Mouse (Mus musculus) cerebral cortex, adult 2 months (tissue): Measurements from ENCODE around the gene H2-Eb1.

Source experiments
- WGBS: fragments of 180-500 bp; shearing (Covaris S2); methylation state at CpG from one replicate; pipeline ENCODE4 v1.1.7; 2018; 5-methylcytosine and 5-hydroxymethylcytosine counted together

H2-Eb1 gene

DNA sequence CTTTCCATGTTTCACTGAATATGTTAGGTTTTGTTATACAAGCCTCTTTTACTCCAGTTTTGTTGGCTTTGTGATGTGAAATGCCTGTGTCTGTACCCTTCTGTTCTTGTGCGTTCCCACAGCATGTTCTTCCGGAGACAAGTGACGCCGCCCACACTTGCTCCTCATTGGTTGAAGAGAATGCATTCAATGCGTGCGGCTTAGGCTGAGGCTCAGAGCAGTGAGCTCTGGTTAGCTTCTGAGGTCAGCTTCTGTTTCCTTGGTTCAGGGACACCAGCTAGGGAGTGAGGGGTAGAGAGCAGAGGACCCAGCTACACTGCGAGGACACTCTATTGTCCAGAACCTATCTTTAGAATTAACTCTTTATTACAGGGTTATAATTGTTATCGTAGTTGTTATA lies 14.1 kb upstream of the H2-Eb1 start:
- 14% methylated on average over 8 of the region's 8 CpGs for WGBS

- 92% methylated on average over 4 of the region's 4 CpGs for WGBS
Measured at GRCm38 (mm10) chr17:34292570-34292969, 13.1 kb upstream of the H2-Eb1 start.

DNA sequence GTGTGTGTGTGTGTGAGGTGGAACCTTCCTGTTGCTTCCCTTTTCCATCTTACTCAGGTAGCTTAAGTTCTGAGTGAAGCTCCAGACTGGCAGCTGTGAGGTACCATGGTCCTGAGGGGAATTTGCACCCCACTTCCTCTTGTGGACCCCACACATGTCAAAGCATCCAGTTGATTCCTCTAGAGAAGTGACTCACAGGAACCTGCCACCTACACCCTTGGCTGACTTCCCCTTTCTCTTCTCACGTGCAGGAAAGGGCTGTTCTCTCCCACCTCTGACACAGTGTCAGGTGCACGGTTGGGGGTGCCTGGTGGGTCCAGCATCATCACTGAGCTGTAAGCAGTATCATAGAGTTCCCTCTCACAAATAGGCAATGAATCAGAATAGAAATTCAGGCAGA lies 12.1 kb upstream of the H2-Eb1 start:
- WGBS = 42% methylated on average over 2 of the region's 2 CpGs

DNA sequence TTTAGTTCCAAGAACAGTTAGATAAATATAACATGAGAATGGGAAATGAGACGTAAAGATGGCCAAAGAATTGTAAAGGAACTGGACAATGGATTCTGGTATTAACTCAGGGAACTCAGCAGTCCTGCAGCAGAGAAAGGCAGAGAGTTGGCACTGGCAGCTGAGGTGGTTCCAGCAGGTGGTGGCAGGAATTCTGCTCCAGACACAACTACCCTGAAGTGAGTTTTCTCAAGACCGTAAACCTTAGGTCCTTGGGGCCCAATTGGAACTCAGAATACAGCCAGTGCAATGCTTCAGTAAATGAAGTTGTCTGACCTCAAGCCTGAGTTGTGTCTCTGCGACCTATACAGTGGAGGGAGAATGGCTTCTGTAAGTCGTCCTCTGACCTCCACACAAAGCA lies 11.4 kb upstream of the H2-Eb1 start:
- WGBS = 87% methylated on average over 4 of the region's 4 CpGs

- WGBS = 23% methylated on average over 23 of the region's 23 CpGs
Measured at GRCm38 (mm10) chr17:34295891-34296794, 9.5 kb upstream of the H2-Eb1 start.

- 71% methylated on average over 3 of the region's 3 CpGs for WGBS
Measured at GRCm38 (mm10) chr17:34299356-34299755, 6.3 kb upstream of the H2-Eb1 start.

GRCm38 (mm10) chr17:34300071-34300470 lies 5.6 kb upstream of the H2-Eb1 start:
- 96% methylated on average over 8 of the region's 8 CpGs for WGBS

DNA sequence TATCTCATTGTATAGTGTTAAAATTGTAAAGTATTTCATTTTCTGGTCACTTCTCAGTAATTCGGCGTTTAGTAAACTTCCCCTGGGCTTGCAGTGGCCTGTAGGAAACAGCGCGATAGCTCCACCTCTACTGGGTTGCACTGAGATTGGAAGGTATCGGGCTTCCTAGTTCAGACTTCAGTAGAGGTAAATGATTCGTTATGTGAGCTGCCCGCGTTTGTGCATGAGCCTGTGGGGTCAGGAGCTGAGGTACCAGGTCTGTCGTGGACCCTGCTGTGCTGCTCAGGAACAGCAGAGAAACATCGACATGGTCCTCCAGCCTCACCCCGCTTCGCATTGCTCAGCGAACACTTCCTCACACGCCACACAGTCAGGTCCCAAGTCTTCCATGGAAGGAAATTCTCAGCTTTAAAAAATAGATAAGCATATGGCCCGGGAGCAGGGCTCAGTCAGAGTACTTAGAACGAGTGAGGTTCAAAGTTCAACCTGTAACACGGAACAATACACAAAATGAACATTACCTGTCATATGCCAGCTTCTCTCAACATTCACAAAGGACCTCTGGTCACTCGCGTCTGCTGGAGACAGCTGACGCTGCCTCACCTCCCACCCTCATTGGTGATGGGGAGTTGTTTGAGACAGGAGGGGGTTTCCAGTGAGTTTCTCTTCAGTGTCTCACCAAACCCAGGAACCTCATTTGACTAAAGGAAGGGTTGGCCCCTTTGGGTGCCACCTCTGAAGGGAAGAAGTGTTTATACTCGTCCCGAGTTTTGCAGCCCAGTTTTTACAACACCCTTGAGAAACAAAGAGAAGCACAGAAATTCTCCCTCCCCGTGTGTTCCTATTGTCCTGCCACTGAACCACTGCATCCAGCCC lies 4.7 kb upstream of the H2-Eb1 start:
- 82% methylated on average over 23 of the region's 23 CpGs for WGBS

- WGBS = 92% methylated on average over 4 of the region's 4 CpGs
Measured at GRCm38 (mm10) chr17:34301670-34302190, 3.9 kb upstream of the H2-Eb1 start.

GRCm38 (mm10) chr17:34303789-34304188 lies 1.9 kb upstream of the H2-Eb1 start:
- 97% methylated on average over 2 of the region's 2 CpGs for WGBS

DNA sequence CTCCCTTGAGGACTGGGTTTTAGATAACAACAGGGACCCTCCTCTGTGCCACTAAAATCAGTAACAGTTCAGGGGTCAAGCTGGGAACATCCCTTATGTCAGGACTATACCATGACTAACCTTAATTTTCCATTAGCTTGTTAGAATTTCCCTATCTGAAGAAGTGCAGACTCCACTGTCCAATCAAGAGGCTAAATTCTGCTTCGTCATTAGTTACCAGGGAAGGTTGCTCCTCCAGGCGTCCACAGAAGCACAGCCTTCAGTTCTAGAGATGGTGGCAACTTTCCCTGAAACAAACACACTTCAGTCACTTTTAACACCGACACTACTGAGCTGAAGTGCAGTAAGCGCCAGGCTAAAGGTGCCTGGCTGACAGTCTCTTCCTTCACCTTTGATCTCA lies 916 bp upstream of the H2-Eb1 start:
- WGBS = 25% methylated on average over 4 of the region's 4 CpGs

DNA sequence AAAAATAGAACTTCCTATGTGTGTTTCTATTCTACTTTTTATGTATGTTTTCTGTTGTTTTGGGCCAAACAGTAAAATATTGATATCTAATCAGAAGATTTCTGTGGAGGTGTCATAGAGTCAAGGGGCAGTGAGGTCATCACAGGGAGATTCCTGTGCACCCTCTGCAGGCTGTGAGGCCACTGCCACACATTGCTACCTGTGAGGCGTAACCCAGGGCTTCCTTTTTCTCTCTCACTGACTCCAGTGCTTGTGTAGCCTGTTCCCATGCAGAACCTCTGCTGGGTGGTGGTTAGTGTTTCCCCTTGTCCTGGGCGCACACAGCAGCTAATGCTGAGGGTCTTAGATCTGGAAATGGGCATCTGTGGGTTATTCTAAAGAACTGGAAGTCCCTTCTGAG lies 740 bp downstream of the H2-Eb1 start:
- 95% methylated on average over 2 of the region's 2 CpGs for WGBS

GRCm38 (mm10) chr17:34308161-34308560 lies 2.5 kb downstream of the H2-Eb1 start:
- WGBS = 85% methylated on average over 4 of the region's 4 CpGs

- 35% methylated on average over 10 of the region's 10 CpGs for whole genome bisulfite sequencing
Measured at GRCm38 (mm10) chr17:34309225-34309624, 3.6 kb downstream of the H2-Eb1 start.

DNA sequence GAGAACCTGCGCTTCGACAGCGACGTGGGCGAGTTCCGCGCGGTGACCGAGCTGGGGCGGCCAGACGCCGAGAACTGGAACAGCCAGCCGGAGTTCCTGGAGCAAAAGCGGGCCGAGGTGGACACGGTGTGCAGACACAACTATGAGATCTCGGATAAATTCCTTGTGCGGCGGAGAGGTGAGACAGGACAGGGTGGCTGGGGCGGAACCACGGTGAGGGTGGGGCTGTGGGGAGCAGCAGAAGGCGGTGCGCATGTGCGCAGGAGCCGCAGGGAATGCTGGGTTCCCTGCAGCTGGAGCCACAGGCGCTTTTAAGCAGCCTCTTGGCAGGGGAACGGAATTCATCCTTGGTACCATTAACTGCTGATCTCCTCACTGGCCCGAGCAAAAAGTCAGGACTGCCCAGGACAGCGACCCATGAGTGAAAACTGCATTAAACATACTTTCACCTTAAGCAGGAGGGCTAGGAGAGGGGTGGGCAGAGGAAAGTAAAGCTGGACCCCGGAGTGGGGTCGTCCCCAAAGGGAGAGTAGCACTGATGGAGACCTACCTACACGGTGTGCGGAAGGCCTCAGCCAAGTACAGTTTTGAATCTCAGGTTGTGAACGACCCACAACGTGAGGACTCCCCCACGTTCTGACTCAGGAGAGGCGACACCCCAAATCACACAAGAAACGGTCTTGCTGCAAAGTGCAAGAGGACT lies 4.2 kb downstream of the H2-Eb1 start:
- WGBS = 21% methylated on average over 38 of the region's 38 CpGs

DNA sequence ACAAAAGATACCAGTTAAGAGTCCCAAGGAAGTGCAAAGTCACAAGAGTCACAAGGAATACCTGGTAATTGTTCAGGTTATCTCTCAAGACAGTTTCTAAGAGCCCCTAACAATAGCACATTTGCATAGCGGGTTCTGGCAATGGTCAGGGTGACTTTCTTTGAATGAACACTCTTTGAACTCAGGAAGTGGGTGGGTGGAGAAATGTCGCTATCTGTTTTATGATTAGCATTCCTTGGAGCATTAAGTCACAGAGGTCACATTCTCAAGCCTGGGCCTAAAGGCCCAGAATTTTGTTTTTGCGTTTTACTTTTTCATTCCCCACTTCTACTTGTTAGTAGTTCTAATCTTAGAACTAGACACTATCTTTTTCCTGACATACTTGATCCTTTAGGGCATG lies 4.9 kb downstream of the H2-Eb1 start:
- WGBS = 83% methylated on average over 3 of the region's 3 CpGs

DNA sequence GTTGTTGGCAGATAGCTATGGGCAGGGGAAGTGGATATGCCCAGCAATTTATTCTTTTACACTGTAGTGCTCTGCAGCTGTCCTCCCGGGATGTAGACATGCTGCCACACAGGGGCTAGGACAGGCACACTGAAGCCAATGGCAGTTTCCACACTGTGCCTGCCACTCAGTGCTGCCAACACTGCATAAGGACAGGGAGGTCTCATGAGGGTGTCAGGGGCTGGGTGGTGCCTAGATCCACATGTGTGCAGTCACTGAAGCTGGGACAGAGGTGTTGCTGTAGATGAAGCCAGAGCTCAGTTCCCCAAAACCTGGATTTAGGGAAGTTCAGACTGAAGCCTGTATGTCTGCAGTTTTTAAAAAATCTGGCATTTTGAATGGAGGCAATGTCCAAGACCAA lies 6.5 kb downstream of the H2-Eb1 start:
- 77% methylated on average over 1 of the region's 1 CpGs for WGBS

GRCm38 (mm10) chr17:34313393-34313792 lies 7.7 kb downstream of the H2-Eb1 start:
- 36% methylated on average over 3 of the region's 3 CpGs for WGBS

DNA sequence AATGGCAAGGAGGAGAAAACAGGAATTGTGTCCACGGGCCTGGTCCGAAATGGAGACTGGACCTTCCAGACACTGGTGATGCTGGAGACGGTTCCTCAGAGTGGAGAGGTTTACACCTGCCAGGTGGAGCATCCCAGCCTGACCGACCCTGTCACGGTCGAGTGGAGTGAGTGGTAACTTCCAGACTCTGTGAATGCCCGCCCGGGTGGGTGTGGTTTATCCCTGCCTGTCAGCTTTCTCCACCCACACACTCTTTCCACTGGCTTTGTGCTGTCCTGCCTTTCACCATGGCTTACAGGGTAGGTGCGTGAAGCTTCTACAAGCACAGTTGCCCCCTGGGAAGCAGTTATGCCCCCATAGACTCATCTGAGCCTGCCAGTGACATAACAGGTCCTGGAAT lies 8.6 kb downstream of the H2-Eb1 start:
- WGBS = 80% methylated on average over 9 of the region's 9 CpGs

DNA sequence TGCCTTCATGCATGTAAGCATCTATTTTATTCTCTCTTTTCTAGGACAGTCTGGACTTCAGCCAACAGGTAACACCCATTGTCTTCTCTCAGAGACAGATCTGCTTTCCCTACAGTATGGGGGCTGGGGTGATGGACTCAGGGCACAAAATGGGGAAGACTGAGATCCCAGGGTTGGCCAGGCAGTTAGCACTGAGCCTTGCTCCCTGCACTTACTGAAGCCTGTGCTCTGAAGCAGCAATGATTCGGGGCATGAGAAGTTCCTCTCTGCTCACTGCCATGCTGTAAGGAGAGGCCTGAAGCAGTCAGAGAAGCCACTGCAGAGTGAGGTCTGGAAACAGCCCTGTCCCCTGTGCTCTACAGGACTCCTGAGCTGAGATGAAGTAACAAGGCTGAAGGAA lies 9.8 kb downstream of the H2-Eb1 start:
- 90% methylated on average over 1 of the region's 1 CpGs for WGBS

GRCm38 (mm10) chr17:34316697-34317096 lies 11.0 kb downstream of the H2-Eb1 start:
- 89% methylated on average over 2 of the region's 2 CpGs for WGBS

DNA sequence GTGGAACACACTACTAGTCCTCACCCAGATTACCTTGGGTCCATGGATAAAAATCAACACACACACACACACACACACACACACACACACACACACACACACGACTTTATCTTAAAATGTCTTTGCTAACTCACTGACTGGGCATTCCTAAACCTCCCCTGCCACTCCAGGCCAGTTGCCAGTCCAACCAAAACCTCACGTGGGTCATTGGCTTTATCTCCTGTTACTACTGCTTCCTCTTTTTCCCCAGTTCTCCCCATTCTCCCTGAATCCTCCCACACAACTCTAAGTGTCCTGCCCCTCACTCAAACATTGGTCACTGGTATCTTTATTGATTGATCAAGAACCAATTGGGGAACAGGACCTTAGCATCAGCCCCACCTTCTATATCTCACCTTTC lies 11.6 kb downstream of the H2-Eb1 start:
- WGBS = 64% methylated on average over 2 of the region's 2 CpGs
